Mouse (Mus musculus): ENCODE measurements around the gene Cuedc1. TPM values are rescaled to one million over a fixed set of nuclear protein-coding genes. Genes with fewer than 3 reads are reported as not detected.

Gene Cuedc1
- polyA plus RNA-seq, 1 experiment from 2014 or later = 31.1 TPM

Other genes with a start within 250 kb of the Cuedc1 start
- gene Mks1, start 244.8 kb upstream of the Cuedc1 start, polyA plus RNA-seq (2014; fragmentation: Nextera tagmentation; extraction: Ambion mirVana) = 9.8 and 12.6 TPM in 2 replicates
- gene Epx, start 222.5 kb upstream of the Cuedc1 start, polyA plus RNA-seq (2014; fragmentation: Nextera tagmentation; extraction: Ambion mirVana) = 0.22 TPM in 1 of 2 replicates, not detected in the other
- gene Olfr462, start 205.8 kb upstream of the Cuedc1 start, polyA plus RNA-seq (2014; fragmentation: Nextera tagmentation; extraction: Ambion mirVana) = not detected in 2 replicates
- gene Olfr463, start 200.7 kb upstream of the Cuedc1 start, polyA plus RNA-seq (2014; fragmentation: Nextera tagmentation; extraction: Ambion mirVana) = not detected in 2 replicates
- 0.18 and 0.26 TPM in 2 replicates for gene Olfr464, start 177.1 kb upstream of the Cuedc1 start, polyA plus RNA-seq (2014; fragmentation: Nextera tagmentation; extraction: Ambion mirVana)
- 28.3 and 46.5 TPM in 2 replicates for gene Dynll2, start 110.5 kb upstream of the Cuedc1 start, polyA plus RNA-seq (2014; fragmentation: Nextera tagmentation; extraction: Ambion mirVana)
- gene Srsf1, start 50.7 kb upstream of the Cuedc1 start, polyA plus RNA-seq (2014; fragmentation: Nextera tagmentation; extraction: Ambion mirVana) = 225 and 342 TPM in 2 replicates
- 58.9 and 69.9 TPM in 2 replicates for gene Vezf1, start 29.8 kb upstream of the Cuedc1 start, polyA plus RNA-seq (2014; fragmentation: Nextera tagmentation; extraction: Ambion mirVana)
- 67.9 and 70.0 TPM in 2 replicates for gene Mrps23, start 106.3 kb downstream of the Cuedc1 start, polyA plus RNA-seq (2014; fragmentation: Nextera tagmentation; extraction: Ambion mirVana)
- gene Ccdc182, start 196.0 kb downstream of the Cuedc1 start, polyA plus RNA-seq (2014; fragmentation: Nextera tagmentation; extraction: Ambion mirVana) = 0.30 and 0.59 TPM in 2 replicates